Mouse (Mus musculus) limb, embryonic 12.5 days (tissue): ENCODE data around the gene Fermt2. TPM values are rescaled to one million over a fixed set of nuclear protein-coding genes. Genes with fewer than 3 reads are reported as not detected.

ENCODE experiments used
- ATAC-seq: fragments of 200-750 bp; cut with Nextera tagmentation; 2 replicates; pipeline ENCODE4 v1.8.0; 2017; ENCODE audit warnings: low read depth, moderate TSS enrichment; ENCODE audit not compliant: insufficient number of reproducible peaks, insufficient read depth, low FRiP score, low TSS enrichment
- H3K27ac ChIP-seq: fragments of 300-500 bp; sonication (generic); 2 replicates; pipeline ENCODE4 v1.5.1; 2016; ENCODE audit warnings: mild to moderate bottlenecking, moderate library complexity
- H3K27me3 ChIP-seq: fragments of 300-500 bp; sonication (generic); 2 replicates; pipeline ENCODE4 v1.6.1; 2016; ENCODE audit warnings: mild to moderate bottlenecking, moderate library complexity
- H3K36me3 ChIP-seq: fragments of 300-500 bp; sonication (generic); 2 replicates; pipeline ENCODE4 v1.6.1; 2016; ENCODE audit warnings: mild to moderate bottlenecking, moderate library complexity
- H3K4me1 ChIP-seq: fragments of 300-500 bp; sonication (generic); replicated peaks from 2 replicates; pipeline ENCODE4 v1.6.1; 2016
- H3K4me2 ChIP-seq: fragments of 300-500 bp; sonication (generic); 2 replicates; pipeline ENCODE4 v1.6.1; 2016; ENCODE audit warnings: mild to moderate bottlenecking, moderate library complexity
- H3K4me3 ChIP-seq: fragments of 300-500 bp; sonication (generic); replicated peaks from 2 replicates; pipeline ENCODE4 v1.5.1; 2016; ENCODE audit warnings: mild to moderate bottlenecking
- H3K9ac ChIP-seq: fragments of 300-500 bp; sonication (generic); replicated peaks from 2 replicates; pipeline ENCODE4 v1.6.1; 2016; ENCODE audit warnings: mild to moderate bottlenecking, moderate library complexity
- H3K9me3 ChIP-seq: fragments of 300-500 bp; sonication (generic); 2 replicates; pipeline ENCODE4 v1.6.1; 2016; ENCODE audit warnings: mild to moderate bottlenecking, moderate library complexity
- WGBS: fragments of 180-500 bp; shearing (Covaris S2); methylation state at CpG from one replicate; pipeline ENCODE4 v1.1.7; 2016; 5-methylcytosine and 5-hydroxymethylcytosine counted together
- polyA plus RNA-seq: library from polyadenylated mRNA; unstranded; fragments of >200 nt; fragmentation: Nextera tagmentation; extraction: Ambion mirVana; gene quantifications from 2 replicates; pipeline ENCODE4 v1.2.1, GENCODE M21; 2016

The Fermt2 gene
- polyA plus RNA-seq, 1 experiment from 2014 or later, result 128 TPM

DNA sequence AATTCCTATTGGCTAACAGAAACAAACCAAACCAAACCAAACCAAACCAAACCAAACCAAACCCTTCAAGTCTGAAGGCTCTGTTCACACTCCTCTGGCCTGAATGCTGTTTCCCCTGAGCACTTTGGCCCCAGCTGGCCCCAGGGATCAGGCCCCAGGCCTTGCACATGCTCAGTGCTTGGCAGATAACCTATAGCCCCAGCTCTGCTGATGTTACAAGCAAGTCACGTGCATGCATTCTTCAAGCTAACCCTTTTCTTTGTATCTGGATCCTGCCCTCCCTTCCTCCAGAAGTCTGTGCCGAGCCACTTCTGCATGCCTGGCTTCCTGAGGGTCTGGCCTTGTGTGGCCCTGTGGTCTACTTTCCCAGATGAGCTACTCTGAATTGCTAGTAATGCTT lies 78.8 kb downstream of the Fermt2 start:
- Histone ChIP-seq H3K4me3 (no peak overlapping the region), H3K9ac (no peak overlapping the region), H3K36me3 (no peaks in the 10 kb centered on the region), H3K4me1 (peaks cover 30% of the 10 kb centered on the region), H3K4me2 (no peak overlapping the region), H3K9me3 (no peaks in the 10 kb centered on the region), H3K27me3 (no peaks in the 10 kb centered on the region), H3K27ac (no peak overlapping the region)
- ATAC-seq, result no peak
- 40% methylated on average over 2 of the region's 2 CpGs for WGBS

DNA sequence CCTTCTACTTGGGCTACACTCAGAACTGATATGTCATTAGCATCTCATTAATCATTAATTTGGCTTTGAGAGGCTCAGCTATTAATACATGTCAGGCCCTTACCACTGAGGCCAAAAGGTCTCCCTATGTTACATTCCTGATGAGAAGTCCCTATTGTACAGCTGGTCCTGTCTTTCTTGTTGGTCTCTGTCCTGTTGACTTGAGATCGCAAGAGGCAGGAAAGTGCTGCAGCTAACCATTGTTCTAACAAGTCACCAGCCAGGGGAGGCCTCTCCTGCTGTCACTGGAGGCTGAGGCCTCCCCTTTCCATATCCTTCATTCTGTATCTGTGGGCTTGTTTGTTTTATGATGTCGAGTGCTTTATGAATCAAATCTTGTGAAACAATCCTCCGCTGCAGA lies 83.1 kb downstream of the Fermt2 start:
- no peaks in the 10 kb centered on the region for H3K27me3 ChIP-seq
- no peaks in the 10 kb centered on the region for H3K9me3 ChIP-seq
- H3K9ac ChIP-seq, result no peak overlapping the region
- no peak overlapping the region for H3K4me3 ChIP-seq
- no peaks in the 10 kb centered on the region for H3K36me3 ChIP-seq
- WGBS, result 86% methylated on average over 3 of the region's 3 CpGs
- H3K4me1 ChIP-seq, result peaks cover 31% of the 10 kb centered on the region
- no peak overlapping the region for H3K27ac ChIP-seq
- no peak for ATAC-seq
- H3K4me2 ChIP-seq, result no peak overlapping the region

DNA sequence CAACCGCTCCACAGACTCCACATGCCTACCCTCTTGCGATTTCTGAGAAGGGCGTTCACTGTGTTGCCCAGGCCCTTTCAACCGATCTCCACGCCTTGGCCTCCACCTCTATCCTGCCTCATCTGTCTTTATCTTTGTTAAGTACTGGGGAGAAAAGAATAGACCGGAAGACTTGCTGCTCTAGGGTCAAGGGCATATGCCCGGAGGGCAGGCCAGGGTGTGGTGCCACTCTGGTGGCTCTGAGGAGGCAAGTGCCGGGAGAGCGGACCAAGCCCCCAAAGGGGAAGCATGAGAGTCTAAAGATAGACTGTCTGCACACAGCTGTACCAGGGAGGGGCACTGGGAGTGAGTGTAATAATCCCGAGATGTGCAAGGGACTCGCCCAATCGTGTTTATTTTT lies 84.5 kb downstream of the Fermt2 start:
- Histone ChIP-seq H3K4me1 (peaks cover 35% of the 10 kb centered on the region), H3K36me3 (no peaks in the 10 kb centered on the region), H3K27ac (0 out of 2 replicates have a peak overlapping the region, but pooled peaks have one; percentile 8), H3K4me2 (no peak overlapping the region), H3K4me3 (no peak overlapping the region), H3K9me3 (no peaks in the 10 kb centered on the region), H3K9ac (no peak overlapping the region), H3K27me3 (no peaks in the 10 kb centered on the region)
- no peak for ATAC-seq
- 63% methylated on average over 12 of the region's 12 CpGs for WGBS

DNA sequence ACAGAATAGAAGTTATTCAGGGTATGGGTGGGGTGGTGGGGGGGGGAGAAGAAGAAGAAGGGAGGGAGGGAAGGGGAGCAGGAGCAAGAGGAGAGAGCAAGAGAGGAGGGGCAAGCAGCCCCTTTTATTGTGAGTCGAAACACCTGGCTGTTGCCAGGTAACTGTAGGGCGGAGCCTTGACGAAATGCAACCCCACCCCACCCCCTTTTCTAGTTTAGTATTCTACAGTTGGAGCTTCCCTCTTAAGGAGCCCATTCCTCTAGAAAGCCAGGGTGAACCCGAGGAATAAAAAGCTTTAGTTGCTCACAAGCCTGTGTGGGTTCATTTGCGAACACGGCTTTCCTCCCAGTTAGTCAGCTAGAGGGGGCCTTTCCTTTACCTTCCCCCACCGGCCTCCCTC lies 85.0 kb downstream of the Fermt2 start:
- Histone ChIP-seq H3K27ac (0 out of 2 replicates have a peak overlapping the region, but pooled peaks have one; percentile 8), H3K4me3 (no peak overlapping the region), H3K27me3 (no peaks in the 10 kb centered on the region), H3K36me3 (no peaks in the 10 kb centered on the region), H3K9ac (no peak overlapping the region), H3K4me1 (peaks cover 37% of the 10 kb centered on the region), H3K9me3 (no peaks in the 10 kb centered on the region), H3K4me2 (no peak overlapping the region)
- ATAC-seq, result no peak
- 37% methylated on average over 7 of the region's 7 CpGs for WGBS

DNA sequence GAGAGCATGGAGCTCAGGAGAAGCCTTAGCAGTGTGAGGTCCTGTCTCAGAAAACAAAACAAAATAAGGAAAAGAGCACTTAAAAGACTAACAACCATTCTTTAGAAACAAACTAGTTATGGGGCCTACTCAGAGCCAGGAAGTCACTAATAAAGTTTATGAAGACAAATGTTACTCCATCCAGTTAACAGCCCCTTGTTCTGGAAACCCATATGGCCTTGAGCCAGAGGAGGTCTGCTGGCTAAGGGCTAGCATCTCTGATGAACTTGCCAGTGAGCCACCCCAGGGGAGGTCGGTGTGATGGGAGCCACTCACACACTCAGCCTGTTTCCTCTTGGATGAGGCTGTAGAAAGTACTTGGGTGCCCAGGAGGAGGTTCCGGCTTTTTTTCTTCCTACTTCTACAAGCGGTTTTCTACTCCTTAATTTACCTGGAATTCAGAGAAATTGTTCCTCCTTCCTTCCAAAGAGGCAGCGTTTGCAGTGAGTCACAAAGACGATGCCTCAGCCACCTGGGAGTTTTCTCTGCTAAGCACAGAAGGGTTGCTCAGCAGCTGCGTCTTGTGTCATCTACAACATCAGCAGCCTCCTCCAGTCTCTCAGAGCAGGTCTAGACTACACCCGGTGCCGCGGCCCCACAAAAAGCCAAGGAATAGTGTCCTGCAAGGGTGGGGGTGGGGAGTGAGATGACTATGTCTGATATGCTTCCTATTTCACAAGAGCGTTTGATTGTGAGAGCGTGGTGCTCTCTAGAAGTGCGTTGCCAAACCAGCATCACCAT lies 86.9 kb downstream of the Fermt2 start:
- Histone ChIP-seq H3K27ac (peak overlapping the region; percentile 59), H3K4me2 (no peak overlapping the region), H3K36me3 (no peaks in the 10 kb centered on the region), H3K9me3 (no peaks in the 10 kb centered on the region), H3K27me3 (no peaks in the 10 kb centered on the region), H3K9ac (no peak overlapping the region), H3K4me1 (peaks cover 53% of the 10 kb centered on the region), H3K4me3 (no peak overlapping the region)
- no peak for ATAC-seq
- WGBS, result 29% methylated on average over 12 of the region's 12 CpGs

DNA sequence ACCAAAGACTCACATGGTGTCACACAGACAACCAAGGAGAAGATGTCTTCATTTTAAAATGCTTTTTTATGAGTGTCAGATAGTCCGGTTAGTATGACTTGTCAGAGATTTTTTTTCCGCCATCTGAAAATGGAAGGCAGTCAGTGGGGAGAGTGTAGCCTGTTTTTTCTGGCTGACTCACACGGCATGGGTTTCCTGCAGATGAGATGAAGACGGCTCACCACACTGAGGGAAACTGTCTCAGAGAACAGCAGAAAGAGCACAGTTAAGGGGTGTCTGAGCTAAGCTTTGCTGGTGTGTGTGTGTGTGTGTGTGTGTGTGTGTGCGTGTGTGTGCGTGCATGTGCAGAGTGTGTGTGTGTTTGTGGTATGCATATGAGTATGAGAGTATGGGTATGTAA lies 88.6 kb downstream of the Fermt2 start:
- Histone ChIP-seq H3K4me3 (no peak overlapping the region), H3K4me1 (peaks cover 66% of the 10 kb centered on the region), H3K9ac (no peak overlapping the region), H3K4me2 (no peak overlapping the region), H3K9me3 (no peaks in the 10 kb centered on the region), H3K27me3 (no peaks in the 10 kb centered on the region), H3K27ac (no peak overlapping the region), H3K36me3 (no peaks in the 10 kb centered on the region)
- 64% methylated on average over 6 of the region's 6 CpGs for WGBS
- ATAC-seq, result no peak

DNA sequence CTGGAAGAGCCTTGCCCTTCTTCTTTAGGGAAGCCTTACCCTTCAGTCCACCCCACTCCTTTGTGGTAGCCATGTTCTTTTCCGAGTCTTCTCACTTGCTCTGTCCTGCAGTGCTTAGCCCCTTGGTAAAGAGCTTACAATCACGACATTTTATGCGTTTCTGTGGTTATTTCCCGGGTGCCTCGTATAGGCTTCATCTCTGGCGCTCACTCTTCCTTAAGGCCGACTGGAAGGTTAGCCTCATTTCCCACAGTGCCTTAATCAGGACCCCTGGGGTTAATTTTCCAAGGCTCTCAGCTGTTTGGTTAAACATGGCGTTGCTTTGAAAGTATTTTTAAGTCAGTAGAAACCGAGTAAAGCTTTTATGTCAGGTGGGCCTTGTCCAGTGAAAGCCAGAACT lies 90.5 kb downstream of the Fermt2 start:
- WGBS, result 48% methylated on average over 9 of the region's 9 CpGs
- H3K9me3 ChIP-seq, result no peaks in the 10 kb centered on the region
- no peaks in the 10 kb centered on the region for H3K27me3 ChIP-seq
- peak overlapping the region; percentile 45; the same call in 1 of the 2 replicates for H3K27ac ChIP-seq
- no peak overlapping the region for H3K4me3 ChIP-seq
- ATAC-seq, result no peak
- no peaks in the 10 kb centered on the region for H3K36me3 ChIP-seq
- no peak overlapping the region for H3K9ac ChIP-seq
- peaks cover 53% of the 10 kb centered on the region for H3K4me1 ChIP-seq
- H3K4me2 ChIP-seq, result no peak overlapping the region

DNA sequence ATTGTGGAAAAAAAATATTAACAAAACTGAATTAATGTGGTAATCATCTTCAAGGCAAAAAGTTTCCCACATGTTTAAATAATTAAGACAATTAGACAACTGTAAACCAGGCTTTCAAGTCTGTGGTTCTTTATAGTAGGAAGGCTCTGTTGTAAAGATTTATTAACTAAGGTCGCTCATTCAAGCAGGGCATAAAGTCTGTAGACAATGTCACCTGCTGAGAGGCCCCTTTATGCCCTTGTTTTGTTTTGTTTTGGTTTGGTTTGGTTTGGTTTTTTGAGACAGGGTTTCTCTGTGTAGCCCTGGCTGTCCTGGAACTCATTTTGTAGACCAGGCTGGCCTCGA lies 91.0 kb downstream of the Fermt2 start:
- WGBS, result 16% methylated on average over 2 of the region's 2 CpGs
- Histone ChIP-seq H3K9me3 (no peaks in the 10 kb centered on the region), H3K4me1 (peaks cover 53% of the 10 kb centered on the region), H3K9ac (no peak overlapping the region), H3K27me3 (no peaks in the 10 kb centered on the region), H3K4me3 (no peak overlapping the region), H3K36me3 (no peaks in the 10 kb centered on the region), H3K4me2 (no peak overlapping the region), H3K27ac (peak overlapping the region; percentile 45; the same call in 1 of the 2 replicates)
- no peak for ATAC-seq

DNA sequence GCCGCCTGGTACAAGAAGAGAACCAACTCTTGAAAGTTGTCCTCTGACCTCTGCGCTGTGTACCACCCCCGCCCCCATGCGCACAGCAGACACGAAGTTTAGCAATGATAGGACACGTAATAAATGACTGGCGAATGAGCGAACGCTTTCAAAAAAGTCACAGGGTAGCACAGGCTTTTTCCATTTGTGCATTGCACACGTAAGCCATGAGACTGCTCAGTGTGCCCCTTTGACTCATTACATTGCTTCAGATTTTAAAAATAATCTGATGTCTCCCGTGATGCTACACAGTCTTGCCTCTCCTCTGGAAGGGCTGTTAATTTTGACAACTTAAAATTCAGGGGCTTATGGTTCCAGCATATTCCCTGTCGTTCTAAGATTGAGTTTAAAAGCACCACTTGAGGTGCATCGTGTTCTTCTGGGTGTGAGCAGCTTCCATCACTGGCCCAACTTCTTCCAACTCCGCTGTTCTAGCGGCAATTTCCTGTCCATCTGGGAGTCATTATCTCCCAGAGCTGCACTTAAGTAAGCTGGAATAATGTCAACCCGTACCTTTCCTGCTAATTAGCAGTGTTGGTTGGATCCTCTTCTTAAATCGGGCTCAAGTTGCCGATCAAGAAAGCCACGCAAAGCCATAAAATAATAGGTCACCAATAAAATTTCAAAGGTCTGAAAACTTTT lies 91.5 kb downstream of the Fermt2 start:
- Histone ChIP-seq H3K4me2 (peak overlapping the region; percentile 37), H3K4me1 (peaks cover 52% of the 10 kb centered on the region), H3K27ac (peak overlapping the region; percentile 75), H3K36me3 (no peaks in the 10 kb centered on the region), H3K27me3 (no peaks in the 10 kb centered on the region), H3K9ac (no peak overlapping the region), H3K9me3 (no peaks in the 10 kb centered on the region), H3K4me3 (no peak overlapping the region)
- 0 out of 2 replicates have a peak, but pooled peaks have one; percentile 36 for ATAC-seq
- 14% methylated on average over 19 of the region's 19 CpGs for WGBS

DNA sequence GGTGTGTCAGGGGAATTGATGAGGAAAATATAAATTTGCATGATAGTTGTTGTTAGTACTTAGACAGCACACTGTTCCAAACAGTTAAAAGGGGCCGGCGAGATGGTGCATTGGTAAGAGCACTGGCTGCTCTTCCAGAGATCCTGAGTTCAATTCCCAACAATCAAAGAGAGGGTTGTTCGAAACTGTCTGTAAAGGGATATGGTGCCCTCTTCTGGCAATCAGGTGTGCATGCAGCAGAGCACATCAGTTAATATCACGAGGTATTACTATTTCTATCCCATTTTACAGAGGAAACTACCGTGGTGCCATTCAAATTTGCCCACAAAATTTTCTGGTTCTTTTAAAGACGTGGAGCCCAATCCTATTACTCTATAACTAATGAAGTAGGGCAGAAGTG lies 95.7 kb downstream of the Fermt2 start:
- Histone ChIP-seq H3K4me1 (peaks cover 23% of the 10 kb centered on the region), H3K4me3 (no peak overlapping the region), H3K9me3 (peaks cover 8% of the 10 kb centered on the region), H3K9ac (no peak overlapping the region), H3K4me2 (no peak overlapping the region), H3K36me3 (no peaks in the 10 kb centered on the region), H3K27me3 (no peaks in the 10 kb centered on the region), H3K27ac (no peak overlapping the region)
- 73% methylated on average over 6 of the region's 6 CpGs for WGBS
- ATAC-seq, result no peak

DNA sequence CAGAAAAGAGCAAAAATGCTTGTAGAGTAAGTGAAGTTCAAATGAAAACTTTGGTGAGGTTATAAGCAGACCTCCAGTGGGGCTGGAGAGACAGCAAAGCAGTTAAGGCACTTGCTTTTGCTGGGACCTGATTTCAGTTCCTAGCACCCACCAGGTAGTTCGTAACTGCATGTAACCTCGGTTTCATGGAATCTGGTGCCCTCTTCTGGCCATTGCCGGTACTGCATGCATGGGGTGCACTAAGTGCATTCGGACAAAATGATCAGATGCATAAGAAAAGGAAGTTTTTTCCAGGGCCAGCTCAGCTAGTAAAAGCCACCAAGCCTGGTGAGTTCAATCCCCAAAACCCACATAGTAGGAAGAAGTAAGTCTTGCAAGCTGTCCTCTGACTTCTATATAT lies 97.9 kb downstream of the Fermt2 start:
- Histone ChIP-seq H3K4me1 (peaks cover 5% of the 10 kb centered on the region), H3K9ac (no peak overlapping the region), H3K36me3 (no peaks in the 10 kb centered on the region), H3K9me3 (peaks cover 8% of the 10 kb centered on the region), H3K4me2 (no peak overlapping the region), H3K4me3 (no peak overlapping the region), H3K27me3 (no peaks in the 10 kb centered on the region), H3K27ac (no peak overlapping the region)
- ATAC-seq, result no peak
- 70% methylated on average over 4 of the region's 4 CpGs for WGBS
